Mouse (Mus musculus) natural killer cell, adult 2 months (primary cell): Measurements from ENCODE around the gene Lrsam1.
A peak's percentile ranks its signal among the peaks of the same experiment; 100 is the strongest.

Source experiments
- DNase-seq, 2 experiments: peaks; one replicate each; pipeline ENCODE4 v3.0.0; 2022; ENCODE audit warnings: low spot score in 2 of 2

Gene Lrsam1

DNA sequence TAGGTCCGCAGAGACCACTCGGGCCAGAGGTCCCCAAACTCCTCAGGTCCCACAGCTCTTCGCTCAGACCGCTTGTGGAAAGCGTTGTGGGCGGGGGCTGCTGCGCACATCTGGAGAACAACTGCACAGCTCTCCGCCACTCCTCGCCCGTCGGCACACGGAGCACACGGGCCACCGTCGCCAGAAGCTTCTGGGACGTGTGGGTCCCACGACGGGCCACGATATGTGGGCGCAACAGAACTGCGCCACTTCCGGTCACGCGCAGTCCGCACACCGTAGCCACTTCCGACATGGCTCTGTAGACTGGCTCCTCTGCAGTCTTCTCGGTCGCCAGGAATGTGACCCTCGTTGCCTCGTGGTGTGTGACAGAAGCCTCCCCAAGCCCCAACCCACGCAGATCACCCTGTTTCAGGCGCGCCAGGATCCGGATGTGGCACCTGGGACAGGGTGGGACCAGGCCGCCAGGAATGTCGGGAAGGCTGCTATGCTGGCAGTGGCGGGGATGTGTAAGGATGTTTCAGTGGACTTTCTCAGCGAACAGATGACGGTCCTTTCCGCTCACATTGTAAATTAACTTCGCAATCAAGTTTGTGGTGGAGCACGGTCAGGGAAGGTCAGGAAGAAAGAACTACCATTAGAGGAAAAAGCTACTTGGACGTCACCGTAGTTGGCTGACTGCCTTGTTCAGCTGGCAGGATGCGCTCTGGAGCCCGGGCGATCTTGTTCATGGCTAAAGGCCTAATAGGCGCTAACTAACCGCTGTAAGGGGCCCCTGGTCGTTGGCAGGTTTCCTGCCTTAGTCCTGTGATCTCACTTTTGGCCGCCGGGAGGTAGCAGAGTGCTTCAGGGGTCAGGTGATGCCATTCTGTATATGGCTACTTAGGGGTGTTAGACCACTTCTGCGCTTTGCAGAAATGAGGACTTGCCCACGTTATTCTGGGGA, 5.5 kb upstream of the Lrsam1 start:
- DNase-seq, result peak; percentile 85 to 90

DNA sequence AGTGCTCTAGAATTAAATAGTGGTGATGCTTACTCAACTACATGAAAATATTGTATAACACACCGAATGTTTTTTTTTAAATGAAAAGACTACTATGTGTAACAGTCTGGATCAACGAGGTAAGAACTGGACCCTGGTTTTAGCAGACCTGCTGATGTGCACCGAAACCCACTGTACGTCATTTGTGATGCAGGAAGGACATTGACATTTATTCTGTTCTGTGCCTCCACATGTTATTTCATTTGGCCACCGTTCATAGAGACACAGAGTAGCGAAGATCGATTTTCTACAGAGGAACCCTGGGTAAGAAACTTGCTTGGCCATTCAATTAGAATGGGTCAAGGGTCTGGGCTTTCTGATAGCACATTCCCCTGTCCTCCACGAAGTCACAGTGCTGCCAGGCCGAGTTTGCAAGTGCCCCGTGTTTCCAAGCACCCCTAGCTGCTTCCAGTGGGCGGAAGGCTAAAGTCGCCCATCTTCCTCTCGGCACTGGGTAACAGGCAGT, 4.8 kb upstream of the Lrsam1 start:
- no peak for DNase-seq

DNA sequence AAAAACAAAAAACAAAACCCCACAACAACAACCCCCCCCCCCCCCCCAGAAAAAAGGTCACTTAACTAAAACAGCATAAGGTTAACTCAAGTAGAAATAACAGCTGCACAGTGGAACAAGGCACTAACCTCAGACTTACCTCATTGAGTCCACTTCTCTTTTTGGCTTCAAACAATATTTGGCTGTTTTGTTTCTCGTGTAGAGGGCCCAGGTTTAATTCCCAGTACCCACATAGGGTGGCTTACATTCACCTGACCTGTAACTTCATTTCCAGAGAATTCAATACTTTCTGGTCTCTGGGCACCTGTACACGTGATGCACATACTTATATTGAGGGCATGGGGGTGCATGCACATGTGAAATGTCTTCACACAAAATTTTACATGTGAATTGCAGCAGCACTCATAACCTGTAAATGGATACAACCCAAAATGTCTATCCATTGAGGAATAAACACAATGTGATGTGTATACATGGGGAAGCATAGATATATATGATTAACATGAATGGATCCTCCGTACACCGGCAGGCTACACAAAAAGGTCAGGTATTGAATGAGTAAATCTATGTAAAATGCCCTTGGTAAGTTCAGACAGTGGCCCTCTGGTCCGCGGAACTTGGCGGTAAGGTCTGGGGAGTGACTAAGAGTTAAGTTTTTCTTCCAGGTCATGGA, 4.2 kb upstream of the Lrsam1 start:
- peak in 1 of 2 experiments; percentile 33 for DNase-seq

DNA sequence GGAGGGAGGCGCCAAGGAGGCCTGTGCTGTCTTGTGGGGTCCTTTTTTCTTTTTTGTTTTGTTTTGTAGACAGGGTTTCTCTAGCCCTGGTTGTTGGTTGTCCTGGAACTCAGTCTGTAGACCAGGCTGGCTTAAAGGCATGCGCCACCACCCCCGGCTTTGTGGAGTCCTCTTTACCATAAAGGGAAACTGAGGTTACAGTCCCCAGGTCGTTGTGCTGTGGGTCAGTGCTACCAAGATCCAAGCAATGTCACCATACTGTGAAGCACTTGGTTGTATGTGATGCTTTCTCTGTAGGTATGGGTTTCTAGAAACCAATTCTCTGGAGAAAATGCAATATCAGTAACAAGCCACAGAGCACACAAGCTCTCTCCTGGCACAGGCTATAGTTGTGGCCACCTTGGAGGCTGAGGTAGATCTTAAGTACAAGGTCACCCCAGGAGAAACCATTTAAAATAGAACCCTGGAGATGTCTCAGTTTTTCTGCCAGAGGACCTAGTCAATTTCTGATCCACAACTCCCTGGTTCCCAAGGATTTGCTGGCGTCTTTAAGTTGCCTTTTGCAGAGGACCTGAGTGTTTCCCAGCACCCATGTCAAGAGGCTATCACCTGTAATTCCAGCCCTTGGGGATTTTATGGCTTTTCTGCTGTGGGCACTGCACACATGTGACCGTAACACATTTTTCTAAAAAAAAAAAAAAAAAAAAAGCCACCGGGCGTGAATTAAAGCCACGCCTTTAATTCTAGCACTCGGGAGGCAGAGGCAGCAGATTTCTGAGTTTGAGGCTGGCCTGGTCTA, 3.4 kb upstream of the Lrsam1 start:
- no peak for DNase-seq

DNA sequence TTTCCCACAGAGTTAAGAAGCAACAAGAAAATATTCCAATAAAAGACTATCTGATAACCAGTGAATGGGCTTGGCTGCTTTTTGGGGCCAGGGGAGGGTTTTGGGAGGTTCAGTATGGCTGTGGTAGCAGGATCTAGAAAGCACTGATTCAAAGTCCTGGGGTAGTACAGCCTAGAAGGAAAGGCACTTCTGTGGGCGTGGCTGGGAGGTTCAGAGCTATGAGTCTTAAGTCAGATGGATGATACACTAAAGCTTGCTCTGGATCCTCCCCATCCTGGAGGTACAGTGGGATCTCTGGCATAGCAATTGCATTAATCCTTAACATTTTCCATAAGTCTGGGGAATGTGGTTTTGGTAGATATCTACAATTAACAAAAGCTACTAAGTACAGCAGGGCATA, 2.6 kb upstream of the Lrsam1 start:
- DNase-seq, result no peak

DNA sequence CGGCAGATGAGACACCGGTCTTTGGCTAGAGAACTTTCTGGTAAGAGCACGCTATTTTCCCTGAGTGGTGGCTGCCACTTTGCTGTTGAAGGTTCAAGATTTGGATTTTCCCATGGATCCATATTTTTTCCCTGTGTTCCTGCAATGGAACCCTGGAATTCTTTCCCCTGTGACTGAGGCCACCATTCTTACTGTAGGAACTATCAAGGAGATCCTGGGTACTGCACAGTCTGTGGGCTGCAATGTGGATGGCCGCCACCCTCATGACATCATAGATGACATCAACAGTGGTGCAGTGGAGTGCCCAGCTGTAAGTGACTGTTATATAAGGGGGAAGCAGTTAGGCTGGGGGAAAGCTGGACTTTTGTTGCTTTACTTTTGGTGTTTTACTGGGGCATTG, 2.1 kb upstream of the Lrsam1 start:
- DNase-seq, result no peak

DNA sequence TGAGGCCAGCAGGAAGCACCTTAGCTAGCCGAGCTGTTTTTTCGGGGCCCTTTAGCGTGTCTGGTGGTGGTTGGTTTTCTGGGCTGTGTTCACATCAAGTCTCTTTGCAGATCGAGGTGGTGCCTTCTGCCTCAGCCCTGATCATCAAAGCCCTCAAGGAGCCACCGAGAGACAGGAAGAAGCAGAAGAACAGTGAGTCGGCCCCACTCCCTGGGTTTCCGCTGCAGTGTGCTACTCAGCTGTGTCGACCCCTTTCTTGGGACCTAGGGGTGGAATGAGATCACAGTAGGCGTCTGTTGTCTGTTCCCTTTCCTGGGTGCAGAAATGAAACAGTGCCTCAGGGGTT, 1.4 kb upstream of the Lrsam1 start:
- DNase-seq, result peak in 1 of 2 experiments; percentile 41

DNA sequence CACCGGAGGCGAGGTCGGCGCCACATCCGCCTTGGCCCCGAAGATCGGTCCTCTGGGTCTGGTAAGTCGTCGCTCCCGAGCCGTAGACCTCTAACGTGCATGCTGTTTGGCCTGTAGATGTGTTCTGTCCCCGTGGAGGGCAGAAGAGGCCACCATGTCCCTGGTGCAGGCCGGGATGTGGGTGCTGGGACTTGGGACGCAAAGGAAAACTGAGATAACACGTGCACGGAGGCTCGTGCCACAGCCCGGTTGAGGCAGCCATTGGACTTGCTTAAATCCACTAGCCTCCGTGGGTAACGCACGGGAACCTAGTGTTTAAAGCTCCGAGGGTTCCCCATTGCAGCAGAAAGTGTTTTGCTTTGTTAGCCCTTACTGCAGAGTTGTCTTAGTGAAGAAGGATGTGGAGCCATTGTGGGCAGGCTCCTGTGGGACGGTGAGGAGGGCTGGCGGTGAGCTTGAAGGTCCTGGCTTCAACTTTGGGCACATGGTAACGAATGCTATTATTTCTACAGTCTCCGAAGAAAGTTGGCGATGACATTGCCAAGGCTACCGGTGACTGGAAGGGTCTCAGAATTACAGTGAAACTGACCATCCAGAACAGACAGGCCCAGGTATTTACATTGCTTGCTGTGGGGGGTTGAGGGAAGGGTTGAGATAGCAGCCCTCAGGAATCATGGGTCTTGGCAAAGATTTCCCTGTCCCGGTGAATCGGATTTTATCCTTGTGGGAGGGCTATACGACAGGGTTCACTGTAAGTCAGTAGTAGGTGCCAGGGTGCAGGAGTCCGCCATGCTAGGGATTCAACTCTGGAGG, 854 bp upstream of the Lrsam1 start:
- no peak for DNase-seq

DNA sequence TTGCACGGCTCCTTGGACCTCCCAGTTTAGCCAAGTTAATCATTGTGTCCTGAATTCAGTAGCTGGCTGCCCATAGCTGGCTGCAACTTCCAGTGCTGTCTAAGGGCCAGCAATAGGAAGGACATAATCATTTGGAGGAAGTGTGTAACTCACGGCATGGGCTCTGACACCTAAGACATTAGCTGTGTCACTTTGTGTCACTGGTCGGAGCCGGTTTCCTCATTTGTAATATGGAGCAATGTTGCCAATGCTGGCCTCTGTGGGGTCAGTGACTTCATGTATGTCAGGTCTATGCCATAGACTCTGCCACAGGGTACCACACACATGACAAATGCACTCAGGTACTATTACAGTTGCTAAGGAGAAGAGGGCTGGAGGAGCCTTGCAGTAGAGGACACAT, 1.1 kb downstream of the Lrsam1 start:
- DNase-seq, result no peak

DNA sequence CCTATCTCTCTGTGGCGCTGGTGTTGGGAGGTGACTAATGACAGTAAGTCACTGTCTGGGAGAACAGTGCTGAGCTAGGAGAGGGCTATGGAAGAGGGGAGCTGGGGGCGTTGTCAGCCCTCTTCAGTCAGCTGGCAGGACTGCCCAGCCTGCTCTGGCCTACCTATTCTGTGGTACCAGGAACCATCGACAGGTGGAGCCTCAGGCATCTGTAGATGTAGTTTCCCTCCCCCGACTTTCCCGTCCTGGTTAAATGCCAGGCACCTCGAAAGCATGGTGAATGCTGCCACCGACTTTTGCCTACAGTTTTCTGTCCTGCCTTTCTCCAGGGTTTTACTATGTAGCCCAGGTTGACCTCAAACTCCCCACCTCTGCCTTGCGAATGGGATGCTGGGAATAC, 4.1 kb downstream of the Lrsam1 start:
- DNase-seq, result no peak

DNA sequence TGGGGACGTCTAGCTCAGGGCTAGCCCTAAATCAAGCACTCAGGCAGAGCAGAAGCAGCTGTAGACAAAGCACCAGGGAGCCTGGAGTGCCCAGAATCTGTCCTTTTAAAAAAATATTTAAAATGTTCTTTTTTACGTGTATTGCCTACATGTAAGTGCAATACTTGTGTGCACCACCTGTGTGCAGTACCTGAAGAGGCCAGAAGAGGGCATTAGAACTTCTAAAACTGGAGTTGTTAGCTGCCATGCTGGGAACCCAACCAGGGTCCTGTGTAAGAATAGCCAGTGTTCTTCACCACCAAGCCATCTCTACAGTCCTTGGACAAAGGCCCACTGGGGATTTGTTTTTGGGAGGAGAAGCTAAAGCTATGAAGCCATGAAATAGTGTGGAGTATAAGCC, 6.8 kb downstream of the Lrsam1 start:
- no peak for DNase-seq

DNA sequence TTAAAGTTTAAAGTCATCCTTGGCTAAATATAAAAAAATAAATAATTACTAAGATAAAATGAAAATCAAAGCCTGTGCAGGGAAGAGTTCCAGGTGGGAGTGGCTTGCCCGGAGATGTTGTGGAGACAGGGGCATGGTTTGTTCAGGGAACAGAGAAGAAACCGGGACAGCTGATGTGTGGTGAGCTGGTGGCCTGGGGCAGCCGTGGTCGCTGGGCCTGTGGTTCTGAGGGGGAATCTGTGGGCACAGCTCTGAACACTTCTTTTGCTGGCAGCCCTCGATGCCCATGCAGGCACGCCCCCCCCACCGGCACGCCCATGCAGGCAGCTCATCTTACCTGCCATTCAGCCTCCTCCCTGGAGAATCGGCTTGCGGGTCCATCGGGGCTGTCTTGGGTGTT, 14.0 kb downstream of the Lrsam1 start:
- DNase-seq, result no peak

DNA sequence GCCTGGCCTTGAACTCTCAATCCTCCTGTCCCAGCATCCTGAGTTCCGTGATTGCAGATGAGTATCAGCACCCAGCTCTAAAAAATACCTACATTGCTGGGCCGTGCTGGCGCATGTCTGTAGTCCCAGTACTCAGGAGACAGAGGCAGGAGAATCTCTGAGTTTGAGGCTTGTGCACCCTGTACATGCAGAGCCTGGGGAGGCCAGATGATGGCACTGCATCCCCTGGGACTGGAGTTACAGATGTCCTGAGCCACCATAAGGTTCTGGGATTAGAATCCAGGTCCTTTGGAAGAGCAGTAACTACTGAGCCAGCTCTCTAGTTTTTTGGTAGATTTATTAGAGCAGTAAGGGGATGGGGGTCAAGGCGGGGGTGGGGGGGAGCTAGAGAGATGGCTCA, 20.9 kb downstream of the Lrsam1 start:
- DNase-seq, result no peak

DNA sequence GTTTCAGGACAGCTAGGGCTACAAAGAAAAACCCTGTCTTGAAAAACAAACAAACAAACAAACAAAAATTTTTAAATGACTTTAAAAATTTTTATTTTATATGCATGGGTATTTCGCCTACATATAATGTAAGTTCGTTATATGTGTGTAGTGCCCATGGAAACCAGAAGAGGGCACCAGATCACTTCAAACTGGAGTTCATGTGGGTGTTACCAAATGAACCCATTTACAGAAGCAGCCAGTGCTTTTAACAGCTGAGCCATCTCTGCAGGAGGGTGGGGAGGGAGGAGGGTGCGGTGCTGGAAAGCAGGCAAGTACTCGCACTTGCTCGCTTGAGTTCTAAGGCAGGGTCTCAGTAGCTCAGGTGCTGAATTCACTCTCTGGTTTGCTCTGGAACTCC, 22.0 kb downstream of the Lrsam1 start:
- DNase-seq, result peak; percentile 25 to 58

DNA sequence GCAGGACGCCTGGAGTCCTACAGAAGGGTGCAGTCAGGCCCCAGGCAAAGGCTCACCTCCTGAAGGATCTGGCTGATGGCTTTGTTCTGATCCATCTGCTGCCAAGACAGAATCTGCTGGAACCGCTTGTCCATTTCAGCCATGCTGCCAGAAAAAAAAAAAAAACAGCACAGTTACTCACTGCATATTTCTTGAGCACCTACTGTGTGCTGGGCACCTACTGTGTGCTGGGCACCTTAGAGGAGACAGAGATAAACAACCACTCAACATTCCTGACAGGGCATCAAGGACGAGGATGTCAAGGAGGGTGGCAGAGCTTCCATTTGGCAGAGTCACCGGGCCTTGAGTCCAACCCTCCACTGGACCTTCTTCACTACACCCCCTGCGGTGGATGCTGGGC, 22.7 kb downstream of the Lrsam1 start:
- DNase-seq, result no peak

DNA sequence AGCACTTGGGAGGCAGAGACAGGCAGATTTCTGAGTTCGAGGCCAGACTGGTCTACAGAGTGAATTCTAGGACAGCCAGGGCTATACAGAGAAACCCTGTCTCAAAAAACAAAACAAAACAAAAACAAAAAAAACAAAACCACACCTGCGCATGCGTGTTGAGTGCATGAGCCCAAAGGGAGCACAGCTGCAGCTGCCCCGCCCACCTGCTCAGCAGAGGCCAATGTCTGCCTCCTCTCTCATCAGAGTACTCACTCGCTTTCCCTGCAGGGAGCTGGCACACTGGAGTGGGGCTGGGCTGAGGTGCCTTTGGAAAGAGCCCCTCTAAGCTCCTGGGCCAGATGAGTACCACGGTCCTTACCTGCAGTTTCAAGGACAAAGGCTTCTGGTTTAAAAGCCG, 29.7 kb downstream of the Lrsam1 start:
- no peak for DNase-seq

DNA sequence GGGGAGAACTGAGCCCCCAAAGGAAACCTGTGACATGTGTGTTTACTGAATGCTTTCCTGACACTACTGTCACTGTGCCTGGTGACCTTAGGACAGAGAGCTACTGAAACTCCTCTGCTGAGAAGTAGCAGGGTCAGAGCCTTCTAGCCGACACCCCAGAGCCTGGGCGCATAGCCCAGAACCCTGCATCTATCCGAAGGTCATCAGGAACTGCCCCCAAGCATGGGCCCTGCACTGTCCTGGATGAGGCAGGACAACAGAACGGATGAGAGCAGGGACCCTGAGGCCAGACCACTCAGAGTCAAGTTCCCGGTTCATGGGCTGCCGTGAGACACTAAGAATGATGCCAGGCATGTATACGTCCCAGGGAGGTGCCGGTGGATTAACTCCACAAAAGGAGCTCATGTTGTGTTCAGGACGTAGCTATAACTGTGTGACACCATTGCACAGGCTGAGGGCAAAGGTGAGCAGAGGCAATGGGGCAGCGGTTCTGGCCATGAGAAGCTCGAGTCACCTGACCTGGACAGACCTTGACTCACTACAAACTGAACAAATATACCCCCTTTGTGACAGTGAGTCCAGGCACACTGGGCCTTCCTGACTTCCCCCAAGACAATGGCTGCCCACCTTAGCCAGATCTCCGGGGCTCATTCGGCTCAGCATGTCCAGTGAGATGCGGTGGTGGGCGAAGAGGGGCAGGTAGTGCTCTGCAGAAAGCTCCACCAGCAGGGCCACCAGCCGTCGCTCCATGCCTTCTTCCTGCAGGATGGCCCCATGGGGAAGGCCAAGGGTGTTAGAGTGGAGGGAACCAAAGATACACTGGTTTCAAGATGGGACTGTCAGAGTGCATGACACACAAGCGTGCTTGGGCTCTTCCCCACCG, 32.2 kb downstream of the Lrsam1 start:
- no peak for DNase-seq

DNA sequence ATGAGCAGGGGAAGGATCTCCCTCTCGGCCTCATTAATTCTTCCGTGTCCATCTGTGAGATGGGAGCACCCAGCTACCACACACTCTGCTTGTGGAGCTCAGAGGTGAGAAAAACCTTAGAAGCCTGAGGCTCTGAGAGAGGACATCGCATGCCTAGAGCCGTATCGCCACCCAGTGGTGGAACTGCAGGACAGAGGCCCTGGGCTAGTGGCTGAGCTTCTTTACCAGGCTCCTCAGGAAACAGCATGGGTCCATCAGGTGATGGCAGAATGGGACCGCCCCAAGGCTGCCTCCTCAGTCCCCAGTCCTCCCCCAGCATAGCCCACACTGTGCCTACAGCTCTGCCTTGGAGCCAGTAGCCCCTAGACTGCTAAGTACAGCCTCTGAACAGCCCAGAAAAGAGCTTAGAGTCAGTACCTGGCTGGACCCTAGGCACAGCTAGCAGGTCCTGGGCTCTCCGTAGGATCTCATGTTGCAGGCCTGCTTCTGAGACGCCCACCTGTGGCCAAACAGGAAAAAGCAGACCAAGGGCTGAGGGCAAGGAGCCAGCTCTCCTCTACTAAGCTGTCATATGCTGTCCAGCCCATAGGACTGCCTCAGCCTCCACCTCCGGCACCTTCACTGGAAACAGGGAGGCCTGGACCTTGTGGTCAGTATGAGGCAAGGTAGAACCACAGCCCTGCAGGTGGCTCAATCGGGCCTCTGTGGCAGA, 33.0 kb downstream of the Lrsam1 start:
- peak; percentile 62 to 69 for DNase-seq

DNA sequence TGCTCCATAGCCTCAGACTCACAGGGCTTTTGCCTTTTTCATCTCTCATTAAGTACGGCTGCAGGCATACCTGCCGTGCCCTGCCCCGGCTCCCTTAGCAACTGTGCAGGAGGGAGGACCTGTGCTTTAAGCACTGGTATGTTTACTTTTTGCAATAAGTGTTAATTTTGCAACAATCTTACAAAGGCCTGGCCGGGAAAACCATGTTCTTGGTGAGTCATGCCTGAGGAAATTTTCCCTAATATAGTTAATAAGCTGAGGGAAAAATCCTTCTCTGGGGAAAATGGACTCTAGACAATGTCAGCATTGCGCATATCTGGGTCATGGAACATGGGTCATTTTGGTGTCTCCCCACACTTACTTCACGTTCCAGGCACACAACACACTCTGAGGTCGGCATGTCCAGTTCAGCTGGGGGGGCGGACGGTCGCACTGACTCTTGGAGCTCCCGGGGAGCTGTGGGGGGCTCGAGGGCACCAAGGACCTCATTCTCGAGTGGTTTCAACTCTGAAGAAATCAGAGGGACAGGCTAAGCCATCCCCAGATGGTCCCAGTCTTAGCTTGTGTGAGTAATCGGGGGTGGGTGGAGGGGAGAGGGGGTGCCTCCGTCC, 33.7 kb downstream of the Lrsam1 start:
- DNase-seq, result no peak
